Mouse (Mus musculus): ENCODE data around the gene Cys1. TPM values are rescaled to one million over a fixed set of nuclear protein-coding genes. Genes with fewer than 3 reads are reported as not detected.
"Not testable (repeated sequence)": the region's sequence is repeated elsewhere in the genome, so short reads cannot be mapped to it uniquely, and the experiment has no call there.

The Cys1 gene
- polyA plus RNA-seq, 1 experiment from 2014 or later, result 0.36 TPM

GRCm38 (mm10) chr12:24645901-24646300, 35.7 kb downstream of the Cys1 start:
- no peak overlapping the region for H3K27ac ChIP-seq (replicated peaks; ENCODE audit: low read depth, low read length)
- 85% methylated on average over 6 of the region's 6 CpGs for WGBS
- H3K36me3 ChIP-seq (ENCODE audit: control insufficient read depth, insufficient read depth, low read length), result no peaks in the 10 kb centered on the region
- no peak overlapping the region for H3K9ac ChIP-seq (ENCODE audit: low read length)
- peaks cover 5% of the 10 kb centered on the region; the same call in 1 of the 2 replicates for H3K4me1 ChIP-seq (ENCODE audit: control insufficient read depth, insufficient read depth, low read length)
- H3K4me3 ChIP-seq (ENCODE audit: low read depth, low read length), result no peak overlapping the region
- H3K9me3 ChIP-seq (ENCODE audit: control insufficient read depth, low read length), result no peaks in the 10 kb centered on the region
- no peak for DNase-seq (ENCODE audit: low spot score)
- no peaks in the 10 kb centered on the region for H3K27me3 ChIP-seq (ENCODE audit: control insufficient read depth, insufficient read depth, low read length)
- H3K4me2 ChIP-seq (ENCODE audit: low read depth, severe bottlenecking), result no peak overlapping the region
- no peak for ATAC-seq (ENCODE audit: insufficient number of reproducible peaks, low FRiP score, low TSS enrichment, low read depth)

DNA sequence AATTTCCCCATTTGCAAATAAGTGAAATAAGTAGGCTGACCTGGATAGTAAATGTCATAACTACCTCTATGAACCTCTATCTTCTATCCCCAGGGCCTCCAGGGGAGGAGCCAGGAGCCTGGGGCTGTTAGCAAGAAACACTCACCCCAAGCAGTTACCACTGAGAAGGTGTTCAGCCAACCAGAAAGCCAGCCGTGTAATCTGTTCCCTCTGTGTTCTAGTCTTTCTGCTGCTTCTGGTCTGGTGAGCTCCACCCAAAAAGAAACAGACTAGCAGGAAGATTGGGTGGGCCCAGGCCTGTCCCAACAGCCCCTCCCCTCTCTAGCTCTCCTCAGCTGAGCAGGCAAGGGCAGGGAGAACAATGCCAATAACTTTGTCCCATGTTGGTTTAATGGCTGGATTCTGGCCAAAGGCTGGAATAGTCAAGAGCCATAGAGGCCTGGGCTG, 37.5 kb downstream of the Cys1 start:
- ATAC-seq (ENCODE audit: insufficient number of reproducible peaks, low FRiP score, low TSS enrichment, low read depth), result no peak

DNA sequence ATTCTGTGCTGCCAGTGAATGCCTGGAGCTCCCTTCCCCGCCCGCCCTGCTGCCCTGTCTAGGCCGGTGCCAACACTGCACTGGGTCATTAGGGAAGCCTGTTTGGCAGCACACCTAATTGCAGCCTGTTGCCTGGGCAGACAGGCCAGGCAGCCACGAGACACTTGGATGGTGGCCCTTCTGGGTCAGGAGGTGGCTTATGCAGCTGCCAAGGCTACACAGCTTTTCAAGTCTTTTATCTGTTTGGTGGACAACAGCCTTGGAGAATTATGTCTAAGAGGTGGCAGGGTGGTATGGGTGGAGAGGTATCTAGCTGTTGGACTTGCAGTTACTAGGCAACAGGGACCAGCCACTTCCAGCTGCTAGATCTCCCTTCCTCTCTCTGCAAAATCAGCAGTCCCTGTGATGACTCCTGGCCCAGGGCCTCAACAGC, 39.2 kb downstream of the Cys1 start:
- Histone ChIP-seq H3K4me1 (ENCODE audit: control insufficient read depth, insufficient read depth, low read length) (no peaks in the 10 kb centered on the region), H3K27me3 (ENCODE audit: control insufficient read depth, insufficient read depth, low read length) (no peaks in the 10 kb centered on the region), H3K9ac (ENCODE audit: low read length) (no peak overlapping the region), H3K9me3 (ENCODE audit: control insufficient read depth, low read length) (no peaks in the 10 kb centered on the region), H3K36me3 (ENCODE audit: control insufficient read depth, insufficient read depth, low read length) (no peaks in the 10 kb centered on the region), H3K4me2 (ENCODE audit: low read depth, severe bottlenecking) (no peak overlapping the region), H3K4me3 (ENCODE audit: low read depth, low read length) (no peak overlapping the region), H3K27ac (replicated peaks; ENCODE audit: low read depth, low read length) (no peak overlapping the region)
- 56% methylated on average over 4 of the region's 4 CpGs for WGBS
- no peak for DNase-seq (ENCODE audit: low spot score)
- ATAC-seq (ENCODE audit: insufficient number of reproducible peaks, low FRiP score, low TSS enrichment, low read depth), result no peak

More for the DNA sequence above, 37.5 kb downstream of the Cys1 start:
- H3K9me3 ChIP-seq (ENCODE audit: control insufficient read depth, low read length), result no peaks in the 10 kb centered on the region
- 63% methylated on average over 1 of the region's 1 CpGs for WGBS
- no peaks in the 10 kb centered on the region for H3K4me1 ChIP-seq (ENCODE audit: control insufficient read depth, insufficient read depth, low read length)
- no peaks in the 10 kb centered on the region for H3K36me3 ChIP-seq (ENCODE audit: control insufficient read depth, insufficient read depth, low read length)
- no peak overlapping the region for H3K9ac ChIP-seq (ENCODE audit: low read length)
- no peak overlapping the region for H3K4me2 ChIP-seq (ENCODE audit: low read depth, severe bottlenecking)
- DNase-seq (ENCODE audit: low spot score), result no peak
- no peak overlapping the region for H3K27ac ChIP-seq (replicated peaks; ENCODE audit: low read depth, low read length)
- no peaks in the 10 kb centered on the region for H3K27me3 ChIP-seq (ENCODE audit: control insufficient read depth, insufficient read depth, low read length)
- H3K4me3 ChIP-seq (ENCODE audit: low read depth, low read length), result no peak overlapping the region

- 94% methylated on average over 10 of the region's 10 CpGs for WGBS
- not testable (repeated sequence) for ATAC-seq (ENCODE audit: insufficient number of reproducible peaks, low FRiP score, low TSS enrichment, low read depth)
Observed at GRCm38 (mm10) chr12:24638787-24639186, 42.8 kb downstream of the Cys1 start.

DNA sequence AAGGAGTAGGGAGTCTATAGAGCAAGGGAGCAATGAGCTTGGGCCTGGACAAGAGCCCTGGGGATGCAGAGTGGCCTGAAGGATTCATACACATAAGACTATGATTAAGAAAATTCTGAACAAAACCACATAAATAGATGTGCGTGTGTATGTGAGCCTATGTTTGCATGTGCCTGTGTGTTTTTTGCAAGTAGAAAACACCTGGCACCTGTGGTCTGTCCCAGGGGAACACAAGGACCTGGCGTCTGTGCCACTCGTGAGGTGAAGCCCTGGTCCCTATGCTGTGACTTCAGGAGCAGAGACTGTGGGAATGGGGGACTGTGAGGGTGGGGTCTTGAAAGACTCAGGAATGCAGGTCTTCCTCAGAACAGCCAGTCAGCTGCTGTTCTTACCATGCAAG, 47.0 kb downstream of the Cys1 start:
- H3K4me1 ChIP-seq (ENCODE audit: control insufficient read depth, insufficient read depth, low read length), result no peaks in the 10 kb centered on the region
- WGBS, result 83% methylated on average over 3 of the region's 3 CpGs
- ATAC-seq (ENCODE audit: insufficient number of reproducible peaks, low FRiP score, low TSS enrichment, low read depth) (no peak), DNase-seq (ENCODE audit: low spot score) (no peak)
- H3K27ac ChIP-seq (replicated peaks; ENCODE audit: low read depth, low read length), result no peak overlapping the region
- no peak overlapping the region for H3K9ac ChIP-seq (ENCODE audit: low read length)
- no peaks in the 10 kb centered on the region for H3K27me3 ChIP-seq (ENCODE audit: control insufficient read depth, insufficient read depth, low read length)
- no peak overlapping the region for H3K4me2 ChIP-seq (ENCODE audit: low read depth, severe bottlenecking)
- no peaks in the 10 kb centered on the region for H3K9me3 ChIP-seq (ENCODE audit: control insufficient read depth, low read length)
- H3K36me3 ChIP-seq (ENCODE audit: control insufficient read depth, insufficient read depth, low read length), result no peaks in the 10 kb centered on the region
- H3K4me3 ChIP-seq (ENCODE audit: low read depth, low read length), result no peak overlapping the region

More at GRCm38 (mm10) chr12:24638787-24639186, 42.8 kb downstream of the Cys1 start:
- not testable (repeated sequence) for DNase-seq (ENCODE audit: low spot score); H3K9ac ChIP-seq (ENCODE audit: low read length); H3K4me1 ChIP-seq (ENCODE audit: control insufficient read depth, insufficient read depth, low read length); H3K4me2 ChIP-seq (ENCODE audit: low read depth, severe bottlenecking); H3K9me3 ChIP-seq (ENCODE audit: control insufficient read depth, low read length); H3K36me3 ChIP-seq (ENCODE audit: control insufficient read depth, insufficient read depth, low read length); H3K27me3 ChIP-seq (ENCODE audit: control insufficient read depth, insufficient read depth, low read length); H3K4me3 ChIP-seq (ENCODE audit: low read depth, low read length); H3K27ac ChIP-seq (replicated peaks; ENCODE audit: low read depth, low read length)

DNA sequence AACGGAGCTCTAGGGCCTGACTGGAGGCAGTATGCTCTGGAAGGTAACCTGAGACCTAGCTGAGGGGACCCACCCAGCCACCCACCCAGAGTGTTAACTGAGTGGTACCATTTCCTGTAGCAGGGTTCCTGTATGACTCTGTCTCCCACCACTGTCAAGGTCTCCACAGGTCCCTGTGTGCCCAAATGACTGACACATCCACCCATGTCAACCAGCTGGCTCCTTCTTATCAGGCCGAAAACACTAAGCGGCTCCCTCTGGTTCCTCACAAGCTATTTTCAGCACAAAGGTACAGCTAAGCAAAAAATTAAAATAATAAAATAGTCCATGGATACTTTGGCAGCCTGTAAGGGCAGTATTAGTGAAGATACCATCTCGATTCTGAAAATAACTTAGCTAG, 47.4 kb downstream of the Cys1 start:
- Histone ChIP-seq H3K27ac (replicated peaks; ENCODE audit: low read depth, low read length) (no peak overlapping the region), H3K4me3 (ENCODE audit: low read depth, low read length) (no peak overlapping the region), H3K27me3 (ENCODE audit: control insufficient read depth, insufficient read depth, low read length) (no peaks in the 10 kb centered on the region), H3K36me3 (ENCODE audit: control insufficient read depth, insufficient read depth, low read length) (no peaks in the 10 kb centered on the region), H3K9ac (ENCODE audit: low read length) (no peak overlapping the region), H3K4me1 (ENCODE audit: control insufficient read depth, insufficient read depth, low read length) (no peaks in the 10 kb centered on the region), H3K4me2 (ENCODE audit: low read depth, severe bottlenecking) (no peak overlapping the region), H3K9me3 (ENCODE audit: control insufficient read depth, low read length) (no peaks in the 10 kb centered on the region)
- 78% methylated on average over 4 of the region's 4 CpGs for WGBS
- ATAC-seq (ENCODE audit: insufficient number of reproducible peaks, low FRiP score, low TSS enrichment, low read depth) (no peak), DNase-seq (ENCODE audit: low spot score) (no peak)

DNA sequence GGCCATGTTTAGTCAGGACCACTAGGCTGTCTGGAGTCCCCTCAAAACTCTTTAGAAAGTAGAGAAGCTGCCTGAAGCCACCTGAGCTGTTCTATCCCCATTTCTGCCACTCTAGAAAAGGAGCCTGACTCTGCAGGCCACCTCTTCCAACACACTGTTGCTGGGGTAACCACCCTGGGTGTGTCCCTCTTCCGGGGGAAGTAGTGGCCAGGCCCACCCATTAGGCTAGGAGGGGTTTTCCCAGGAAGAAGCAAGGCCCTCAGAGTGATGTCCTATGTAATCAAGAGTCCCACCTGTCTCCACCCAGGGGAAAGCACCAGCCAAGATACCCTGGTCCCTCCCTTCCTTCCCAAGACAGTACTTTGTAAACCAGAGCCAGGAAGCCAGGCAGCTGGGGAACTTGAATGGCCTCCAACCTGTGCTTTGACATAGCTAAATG, 47.8 kb downstream of the Cys1 start:
- no peak for DNase-seq (ENCODE audit: low spot score)
- ATAC-seq (ENCODE audit: insufficient number of reproducible peaks, low FRiP score, low TSS enrichment, low read depth), result no peak
- no peak overlapping the region for H3K4me2 ChIP-seq (ENCODE audit: low read depth, severe bottlenecking)
- H3K9me3 ChIP-seq (ENCODE audit: control insufficient read depth, low read length), result no peaks in the 10 kb centered on the region
- no peaks in the 10 kb centered on the region for H3K4me1 ChIP-seq (ENCODE audit: control insufficient read depth, insufficient read depth, low read length)
- H3K27me3 ChIP-seq (ENCODE audit: control insufficient read depth, insufficient read depth, low read length), result no peaks in the 10 kb centered on the region
- H3K36me3 ChIP-seq (ENCODE audit: control insufficient read depth, insufficient read depth, low read length), result no peaks in the 10 kb centered on the region
- H3K27ac ChIP-seq (replicated peaks; ENCODE audit: low read depth, low read length), result no peak overlapping the region
- WGBS, result 68% methylated on average over 1 of the region's 1 CpGs
- no peak overlapping the region for H3K9ac ChIP-seq (ENCODE audit: low read length)
- H3K4me3 ChIP-seq (ENCODE audit: low read depth, low read length), result no peak overlapping the region

DNA sequence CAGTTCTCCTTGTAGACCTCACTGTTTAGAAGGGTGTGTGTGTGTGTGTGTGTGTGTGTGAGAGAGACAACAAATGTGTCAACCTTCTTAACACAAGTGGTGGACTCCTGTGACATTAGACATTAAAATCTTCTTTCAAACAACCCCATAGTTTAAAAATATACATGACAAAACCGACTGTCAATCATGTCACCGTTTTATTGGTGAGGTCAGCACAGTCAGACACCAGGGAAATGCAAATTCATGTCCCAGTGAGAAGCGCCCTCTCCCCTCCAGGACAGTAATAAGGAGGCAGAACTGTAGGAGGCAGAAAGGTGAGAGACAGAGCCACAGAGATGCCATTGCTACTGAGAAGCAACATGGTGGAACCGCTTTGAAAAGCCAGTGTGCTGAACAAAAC, 49.2 kb downstream of the Cys1 start:
- Histone ChIP-seq H3K4me3 (ENCODE audit: low read depth, low read length) (no peak overlapping the region), H3K9me3 (ENCODE audit: control insufficient read depth, low read length) (no peaks in the 10 kb centered on the region), H3K4me1 (ENCODE audit: control insufficient read depth, insufficient read depth, low read length) (no peaks in the 10 kb centered on the region), H3K9ac (ENCODE audit: low read length) (no peak overlapping the region), H3K4me2 (ENCODE audit: low read depth, severe bottlenecking) (no peak overlapping the region), H3K27me3 (ENCODE audit: control insufficient read depth, insufficient read depth, low read length) (no peaks in the 10 kb centered on the region), H3K36me3 (ENCODE audit: control insufficient read depth, insufficient read depth, low read length) (no peaks in the 10 kb centered on the region), H3K27ac (replicated peaks; ENCODE audit: low read depth, low read length) (no peak overlapping the region)
- DNase-seq (ENCODE audit: low spot score), result no peak
- no peak for ATAC-seq (ENCODE audit: insufficient number of reproducible peaks, low FRiP score, low TSS enrichment, low read depth)
- 69% methylated on average over 4 of the region's 4 CpGs for WGBS

DNA sequence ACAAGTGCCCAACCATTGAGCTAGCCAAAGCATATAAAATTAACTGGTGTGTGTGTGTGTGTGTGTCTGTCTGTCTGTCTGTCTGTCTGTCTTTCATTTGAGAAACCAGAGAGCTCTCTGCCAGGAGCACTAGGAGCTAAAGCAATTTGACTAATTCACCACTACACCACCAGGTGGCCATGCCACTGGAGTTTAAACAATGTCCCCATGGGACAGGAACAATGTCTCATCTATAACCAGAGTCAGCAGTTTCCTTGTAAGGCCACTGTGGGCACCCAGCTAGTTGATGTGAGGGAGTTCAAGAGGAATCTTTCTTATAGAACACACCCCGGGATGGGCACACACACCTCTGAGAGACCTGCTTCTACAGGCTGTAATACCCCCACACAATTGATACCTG, 51.4 kb downstream of the Cys1 start:
- no peak overlapping the region for H3K27ac ChIP-seq (replicated peaks; ENCODE audit: low read depth, low read length)
- no peak overlapping the region for H3K4me3 ChIP-seq (ENCODE audit: low read depth, low read length)
- no peak for DNase-seq (ENCODE audit: low spot score)
- 77% methylated on average over 1 of the region's 1 CpGs for WGBS
- no peak for ATAC-seq (ENCODE audit: insufficient number of reproducible peaks, low FRiP score, low TSS enrichment, low read depth)
- no peaks in the 10 kb centered on the region; the same call in 1 of the 2 replicates for H3K4me1 ChIP-seq (ENCODE audit: control insufficient read depth, insufficient read depth, low read length)
- H3K9me3 ChIP-seq (ENCODE audit: control insufficient read depth, low read length), result no peaks in the 10 kb centered on the region
- no peak overlapping the region for H3K4me2 ChIP-seq (ENCODE audit: low read depth, severe bottlenecking)
- H3K9ac ChIP-seq (ENCODE audit: low read length), result no peak overlapping the region
- H3K27me3 ChIP-seq (ENCODE audit: control insufficient read depth, insufficient read depth, low read length), result no peaks in the 10 kb centered on the region
- H3K36me3 ChIP-seq (ENCODE audit: control insufficient read depth, insufficient read depth, low read length), result no peaks in the 10 kb centered on the region
